In genomic region chr17:34979631-34980030, GRCm38 (mm10) we compare ENCODE assay signal across 27 mouse cellular contexts. TPM values are rescaled to one million over a fixed set of nuclear protein-coding genes. Genes with fewer than 3 reads are reported as not detected.
DNase-seq lines count a peak whose midpoint lies in the region; ATAC-seq lines count a peak whose summit lies in the region.
"Had no signal": no experiment of that assay in that cellular context is flagged by ENCODE, and none has a peak within 500 bp of the region (broad histone marks: within the 10 kb centered on the region; RNA-seq: fewer than 3 reads in every experiment).

No protein-coding gene starts in this region.

- no peaks in the 10 kb centered on the region for H3K36me3 ChIP-seq in kidney, embryonic 16.5 days (ENCODE audit: insufficient read depth, low read length)
- H3K36me3 ChIP-seq in midbrain, embryonic 13.5 days: no peaks in the 10 kb centered on the region
- 0 out of 2 replicates have a peak, but pooled peaks cover 2% of the 10 kb centered on the region for H3K36me3 ChIP-seq in midbrain, embryonic 14.5 days (ENCODE audit: control insufficient read depth, insufficient read depth, low read length)
- H3K36me3 ChIP-seq: embryonic facial prominence, embryonic 15.5 days; limb, embryonic 15.5 days; lung, embryonic 15.5 days had no signal

- ATAC-seq in kidney, embryonic 16.5 days (ENCODE audit: low FRiP score, low TSS enrichment): no peak
- ATAC-seq in midbrain, embryonic 13.5 days: no peak
- ATAC-seq in midbrain, embryonic 14.5 days (ENCODE audit: low FRiP score, low TSS enrichment): no peak
- ATAC-seq: hindbrain, embryonic 16.5 days had no signal

- no peak overlapping the region for H3K9ac ChIP-seq in kidney, embryonic 16.5 days (replicated peaks; ENCODE audit: low read length)
- H3K9ac ChIP-seq in midbrain, embryonic 13.5 days (replicated peaks): 0 out of 2 replicates have a peak overlapping the region, but pooled peaks have one; percentile 8
- H3K9ac ChIP-seq in midbrain, embryonic 14.5 days (replicated peaks; ENCODE audit: low read length): no peak overlapping the region
- H3K9ac ChIP-seq: embryonic facial prominence, embryonic 15.5 days; forebrain, embryonic 12.5 days; limb, embryonic 15.5 days; lung, embryonic 15.5 days; neural tube, embryonic 12.5 days had no signal

- no peaks in the 10 kb centered on the region for H3K9me3 ChIP-seq in kidney, embryonic 16.5 days (ENCODE audit: low read length)
- no peaks in the 10 kb centered on the region for H3K9me3 ChIP-seq in midbrain, embryonic 13.5 days
- H3K9me3 ChIP-seq in midbrain, embryonic 14.5 days (ENCODE audit: control insufficient read depth, low read length): no peaks in the 10 kb centered on the region
- H3K9me3 ChIP-seq: embryonic facial prominence, embryonic 15.5 days; forebrain, embryonic 12.5 days; limb, embryonic 10.5 days; limb, embryonic 15.5 days; lung, embryonic 15.5 days; midbrain, embryonic 10.5 days; neural tube, embryonic 12.5 days had no signal

- peaks cover 20% of the 10 kb centered on the region for H3K4me1 ChIP-seq in kidney, embryonic 16.5 days (ENCODE audit: insufficient read depth, low read length)
- peaks cover 27% of the 10 kb centered on the region for H3K4me1 ChIP-seq in midbrain, embryonic 13.5 days (replicated peaks)
- peaks cover 12% of the 10 kb centered on the region for H3K4me1 ChIP-seq in midbrain, embryonic 14.5 days (ENCODE audit: control insufficient read depth, insufficient read depth, low read length)

- 87% methylated on average over 4 of the region's 4 CpGs for WGBS in kidney, embryonic 16.5 days
- 97% methylated on average over 4 of the region's 4 CpGs for WGBS in midbrain, embryonic 13.5 days
- 93% methylated on average over 4 of the region's 4 CpGs for WGBS in midbrain, embryonic 14.5 days

- no peaks in the 10 kb centered on the region for H3K27me3 ChIP-seq in kidney, embryonic 16.5 days (ENCODE audit: insufficient read depth, low read length)
- H3K27me3 ChIP-seq in midbrain, embryonic 13.5 days: no peaks in the 10 kb centered on the region
- H3K27me3 ChIP-seq in midbrain, embryonic 14.5 days (ENCODE audit: control insufficient read depth, insufficient read depth, low read length): no peaks in the 10 kb centered on the region
- H3K27me3 ChIP-seq: embryonic facial prominence, embryonic 15.5 days; forebrain, embryonic 12.5 days; limb, embryonic 15.5 days; lung, embryonic 15.5 days; neural tube, embryonic 12.5 days had no signal

- no peak overlapping the region for H3K27ac ChIP-seq in kidney, embryonic 16.5 days (ENCODE audit: low read length)
- H3K27ac ChIP-seq in midbrain, embryonic 13.5 days: no peak overlapping the region
- no peak overlapping the region for H3K27ac ChIP-seq in midbrain, embryonic 14.5 days (replicated peaks; ENCODE audit: low read depth, low read length)
- H3K27ac ChIP-seq: embryonic facial prominence, embryonic 15.5 days; forebrain, embryonic 12.5 days; limb, embryonic 10.5 days; limb, embryonic 15.5 days; lung, embryonic 15.5 days; midbrain, embryonic 10.5 days; neural tube, embryonic 12.5 days had no signal

- DNase-seq in cerebellum, adult 9-10 months: peak; percentile 27
- no peak for DNase-seq in cerebellum, postnatal 4 days (ENCODE audit: low spot score in 2 of 2)
- DNase-seq in kidney, adult 18-20 months: peak; percentile 29
- no peak for DNase-seq in midbrain, embryonic 14.5 days
- DNase-seq in yolk sac, embryonic 10.5 days (ENCODE audit: low spot score): peak; percentile 31
- DNase-seq: adrenal gland, postnatal 10 days; cerebellum, adult 11 months; cerebellum, adult 9-11 months; gastrocnemius, postnatal 14 days; heart, postnatal 14 days; kidney, adult 11 months; kidney, postnatal 10 days; layer of hippocampus, adult 9-11 months; thymus, adult 2 months; thymus, postnatal 36 days had no signal

- H3K4me2 ChIP-seq in kidney, embryonic 16.5 days (replicated peaks; ENCODE audit: low read depth, low read length): no peak overlapping the region
- no peak overlapping the region for H3K4me2 ChIP-seq in midbrain, embryonic 13.5 days (replicated peaks)
- no peak overlapping the region for H3K4me2 ChIP-seq in midbrain, embryonic 14.5 days (ENCODE audit: low read length)
- H3K4me2 ChIP-seq: embryonic facial prominence, embryonic 15.5 days; limb, embryonic 15.5 days; lung, embryonic 15.5 days had no signal

- no peak overlapping the region for H3K4me3 ChIP-seq in kidney, embryonic 16.5 days (ENCODE audit: low read length)
- H3K4me3 ChIP-seq in midbrain, embryonic 13.5 days (replicated peaks): no peak overlapping the region
- no peak overlapping the region for H3K4me3 ChIP-seq in midbrain, embryonic 14.5 days (replicated peaks; ENCODE audit: low read depth, low read length)
- H3K4me3 ChIP-seq: embryonic facial prominence, embryonic 15.5 days; forebrain, embryonic 12.5 days; limb, embryonic 15.5 days; lung, embryonic 15.5 days; neural tube, embryonic 12.5 days had no signal

RNA-seq across cellular contexts. Expression of gene Lsm2, which starts 2.0 kb away (rescaled TPM):
- polyA plus RNA-seq in kidney, embryonic 16.5 days (2015; fragmentation: Nextera tagmentation; extraction: Ambion mirVana): 206 and 230 TPM in 2 replicates
- 141 and 150 TPM in 2 replicates for polyA plus RNA-seq in midbrain, embryonic 13.5 days (2015; fragmentation: Nextera tagmentation; extraction: Ambion mirVana)
- polyA plus RNA-seq in midbrain, embryonic 14.5 days (2014; fragmentation: Nextera tagmentation; extraction: Ambion mirVana): 103 and 110 TPM in 2 replicates

RNA-seq across cellular contexts. Expression of gene Hspa1l, which starts 7.1 kb away (rescaled TPM):
- polyA plus RNA-seq in kidney, embryonic 16.5 days (2015; fragmentation: Nextera tagmentation; extraction: Ambion mirVana): 1.0 and 1.3 TPM in 2 replicates
- 0.55 and 1.5 TPM in 2 replicates for polyA plus RNA-seq in midbrain, embryonic 13.5 days (2015; fragmentation: Nextera tagmentation; extraction: Ambion mirVana)
- polyA plus RNA-seq in midbrain, embryonic 14.5 days (2014; fragmentation: Nextera tagmentation; extraction: Ambion mirVana): 1.6 and 2.3 TPM in 2 replicates
- polyA plus RNA-seq: G1E had no signal

RNA-seq across cellular contexts. Expression of gene Hspa1a, which starts 7.7 kb away (rescaled TPM):
- polyA plus RNA-seq in kidney, embryonic 16.5 days (2015; fragmentation: Nextera tagmentation; extraction: Ambion mirVana): 11.2 and 13.4 TPM in 2 replicates
- 2.8 and 2.9 TPM in 2 replicates for polyA plus RNA-seq in midbrain, embryonic 13.5 days (2015; fragmentation: Nextera tagmentation; extraction: Ambion mirVana)
- 5.6 and 8.1 TPM in 2 replicates for polyA plus RNA-seq in midbrain, embryonic 14.5 days (2014; fragmentation: Nextera tagmentation; extraction: Ambion mirVana)

RNA-seq across cellular contexts. Expression of gene Gm20481, which starts 9.9 kb away (rescaled TPM):
- polyA plus RNA-seq in kidney, embryonic 16.5 days (2015; fragmentation: Nextera tagmentation; extraction: Ambion mirVana): not detected in 2 replicates
- not detected in 2 replicates for polyA plus RNA-seq in midbrain, embryonic 13.5 days (2015; fragmentation: Nextera tagmentation; extraction: Ambion mirVana)
- 1.1 and 2.3 TPM in 2 replicates for polyA plus RNA-seq in midbrain, embryonic 14.5 days (2014; fragmentation: Nextera tagmentation; extraction: Ambion mirVana)
- polyA plus RNA-seq: embryonic facial prominence, embryonic 15.5 days; forebrain, embryonic 12.5 days; G1E; hindbrain, embryonic 16.5 days; large intestine, adult 2 months; limb, embryonic 10.5 days; limb, embryonic 15.5 days; lung, embryonic 15.5 days; neural tube, embryonic 12.5 days; thymus, adult 2 months had no signal

RNA-seq across cellular contexts. Expression of gene Hspa1b, which starts 20.6 kb away (rescaled TPM):
- 0.76 and 0.80 TPM in 2 replicates for polyA plus RNA-seq in kidney, embryonic 16.5 days (2015; fragmentation: Nextera tagmentation; extraction: Ambion mirVana)
- polyA plus RNA-seq in midbrain, embryonic 13.5 days (2015; fragmentation: Nextera tagmentation; extraction: Ambion mirVana): 0.10 and 0.11 TPM in 2 replicates
- 0.17 and 0.53 TPM in 2 replicates for polyA plus RNA-seq in midbrain, embryonic 14.5 days (2014; fragmentation: Nextera tagmentation; extraction: Ambion mirVana)
- polyA plus RNA-seq: neural tube, embryonic 12.5 days had no signal

Comparison
In these comparisons a context has a peak if more than half of its experiments do, and no peak if none do; other contexts are left out.
1. DNase-seq: peak in cerebellum, adult 9-10 months (single experiment), kidney, adult 18-20 months (single experiment) and yolk sac, embryonic 10.5 days (single experiment); none in cerebellum, postnatal 4 days (0 of 2) and midbrain, embryonic 14.5 days (single experiment).